Mouse (Mus musculus) G1E (cell line): ENCODE data around the gene Prrc2b. TPM values are rescaled to one million over a fixed set of nuclear protein-coding genes. Genes with fewer than 3 reads are reported as not detected.

Experiments used
- ATAC-seq: 2 replicates; pipeline ENCODE4 v1.8.0; 2016; ENCODE audit warnings: mild to moderate bottlenecking; ENCODE audit not compliant: insufficient number of reproducible peaks, poor library complexity, low FRiP score, severe bottlenecking; ENCODE audit errors: extremely low read depth
- DNase-seq: peaks from one replicate; pipeline ENCODE4 v3.0.0; 2012; ENCODE audit warnings: low spot score
- H3K27me3 ChIP-seq: 2 replicates; pipeline ENCODE4 v1.6.1; 2012; ENCODE audit warnings: mild to moderate bottlenecking, low read length, inconsistent platforms; ENCODE audit not compliant: insufficient read depth
- H3K36me3 ChIP-seq: replicated peaks from 2 replicates; pipeline ENCODE3; 2012; ENCODE audit warnings: mild to moderate bottlenecking, inconsistent platforms
- H3K4me1 ChIP-seq: 2 replicates; pipeline ENCODE4 v1.6.1; 2012; ENCODE audit warnings: low read depth, low read length, inconsistent platforms, mixed read lengths; ENCODE audit not compliant: insufficient read depth
- H3K4me3 ChIP-seq: 2 replicates; pipeline ENCODE4 v1.5.1; 2012; ENCODE audit warnings: low read depth, mild to moderate bottlenecking, inconsistent platforms, low read length, moderate library complexity, mixed read lengths
- H3K9me3 ChIP-seq: replicated peaks from 2 replicates; pipeline ENCODE4 v1.6.1; 2012; ENCODE audit warnings: inconsistent platforms
- CTCF ChIP-seq: IDR thresholded peaks from 2 replicates; pipeline ENCODE4 v1.5.1; 2012; ENCODE audit warnings: low read depth, low read length, inconsistent platforms, mixed read lengths
- GATA1 ChIP-seq: IDR thresholded peaks from 2 replicates; pipeline ENCODE4 v1.6.1; 2012; ENCODE audit warnings: borderline replicate concordance, low read length, inconsistent platforms, mixed read lengths
- GATA2 ChIP-seq: IDR thresholded peaks from 2 replicates; pipeline ENCODE4 v1.6.1; 2012; ENCODE audit warnings: low read depth, low read length, inconsistent platforms, borderline replicate concordance
- POLR2AphosphoS5 ChIP-seq: IDR thresholded peaks from 2 replicates; pipeline ENCODE4 v1.6.1; 2012; ENCODE audit warnings: low read depth, low read length, inconsistent platforms; ENCODE audit not compliant: insufficient replicate concordance
- TAL1 ChIP-seq: conservative IDR thresholded peaks from 2 replicates; pipeline ENCODE4 v1.6.1; 2012; ENCODE audit warnings: low read depth, low read length, inconsistent platforms, mixed read lengths
- polyA plus RNA-seq: library from polyadenylated mRNA; stranded (reverse); fragments of >175 nt; gene quantifications from 2 replicates; pipeline ENCODE4 v1.2.3, GENCODE M21; 2012
- total RNA-seq, 2 experiments: library from RNA; stranded (forward) in 1 of 2; stranded (reverse) in 1 of 2; fragments of 200-1000 nt in 1 of 2; fragments of >200 nt in 1 of 2; fragmentation: Nextera tagmentation in 1 of 2; gene quantifications; 2 replicates each; pipeline ENCODE4 v1.2.3; 2014 to 2017

Prrc2b gene
- total and polyA plus RNA-seq, 3 experiments, result 17.1 to 147 (median 103) TPM

- H3K4me1 ChIP-seq, result peaks cover 32% of the 10 kb centered on the region
- peaks cover 72% of the 10 kb centered on the region for H3K36me3 ChIP-seq
- no peak for ATAC-seq
- DNase-seq, result peak; percentile 65
- peak overlapping the region; percentile 79 for H3K4me3 ChIP-seq
- no peaks in the 10 kb centered on the region for H3K27me3 ChIP-seq
- no peaks in the 10 kb centered on the region for H3K9me3 ChIP-seq
- TF ChIP-seq POLR2AphosphoS5 (no peak), GATA2 (no peak), TAL1 (no peak), GATA1 (no peak), CTCF (no peak)
Observed at GRCm38 (mm10) chr2:32236760-32237487, 86.0 kb downstream of the Prrc2b start.

DNA sequence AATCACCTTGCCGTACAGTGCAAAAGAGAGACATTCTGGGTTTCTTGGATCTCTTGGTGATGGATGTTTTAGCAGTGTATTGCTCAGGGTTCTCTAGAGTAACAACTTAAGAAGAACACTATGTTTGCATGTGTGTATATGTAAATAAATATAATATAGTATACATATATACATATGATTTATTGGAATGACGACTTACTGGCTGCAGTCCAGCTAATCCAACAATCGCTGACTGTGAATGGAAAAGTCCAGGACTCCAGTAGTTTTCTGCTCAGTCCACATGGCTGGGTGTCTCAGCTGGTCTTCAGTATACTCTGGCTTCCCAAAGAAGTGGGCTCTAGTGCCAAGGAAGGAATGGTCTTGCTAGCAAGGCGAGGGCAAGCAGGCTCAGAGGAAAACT lies 86.7 kb downstream of the Prrc2b start:
- Histone ChIP-seq H3K36me3 (peaks cover 73% of the 10 kb centered on the region), H3K4me1 (peaks cover 32% of the 10 kb centered on the region), H3K4me3 (peak overlapping the region; percentile 79), H3K27me3 (no peaks in the 10 kb centered on the region), H3K9me3 (no peaks in the 10 kb centered on the region)
- DNase-seq (no peak), ATAC-seq (no peak)
- no peak for TF ChIP-seq CTCF
- no peak for TF ChIP-seq TAL1
- TF ChIP-seq POLR2AphosphoS5, result no peak
- TF ChIP-seq GATA1, result no peak
- no peak for TF ChIP-seq GATA2

DNA sequence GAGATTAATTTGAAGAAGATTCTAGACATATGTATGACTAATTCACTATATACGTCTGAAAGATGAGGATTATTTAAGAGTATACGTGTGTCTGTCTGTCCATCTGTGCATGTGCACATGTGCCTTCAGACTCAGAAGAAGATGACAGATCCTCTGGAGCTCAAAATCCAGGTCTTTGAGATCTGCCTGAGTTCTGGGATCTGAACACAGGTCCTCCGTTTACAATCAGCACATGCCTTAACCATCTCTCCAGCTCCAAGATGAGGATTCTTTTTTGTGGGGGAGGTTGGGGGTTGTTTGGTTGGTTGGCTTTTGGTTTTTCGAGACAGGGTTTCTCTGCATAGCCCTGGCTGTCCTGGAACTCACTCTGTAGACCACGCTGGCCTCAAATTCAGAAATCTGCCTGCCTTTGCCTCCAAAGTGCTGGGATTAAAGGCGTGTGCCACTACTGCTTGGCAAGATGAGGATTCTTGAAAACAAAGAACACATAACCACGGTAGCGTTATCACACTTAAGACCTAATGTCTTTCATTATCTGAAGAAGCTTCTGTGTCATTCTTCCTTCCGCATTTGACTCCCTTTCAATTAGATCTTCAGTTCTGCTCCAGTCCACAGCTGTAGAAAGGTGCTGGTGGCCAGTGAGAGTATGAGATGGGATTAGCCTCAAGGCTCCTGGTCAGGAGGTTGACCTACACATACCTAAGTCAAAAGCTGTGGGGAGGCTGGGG lies 88.0 kb downstream of the Prrc2b start:
- H3K9me3 ChIP-seq, result no peaks in the 10 kb centered on the region
- ATAC-seq (no peak), DNase-seq (no peak)
- no peaks in the 10 kb centered on the region for H3K27me3 ChIP-seq
- no peak overlapping the region for H3K4me3 ChIP-seq
- peaks cover 73% of the 10 kb centered on the region for H3K36me3 ChIP-seq
- no peak for TF ChIP-seq TAL1
- no peak for TF ChIP-seq CTCF
- TF ChIP-seq GATA2, result no peak
- no peak for TF ChIP-seq POLR2AphosphoS5
- TF ChIP-seq GATA1, result no peak
- peaks cover 32% of the 10 kb centered on the region for H3K4me1 ChIP-seq

GRCm38 (mm10) chr2:32240591-32240990 lies 89.7 kb downstream of the Prrc2b start:
- DNase-seq (no peak), ATAC-seq (no peak)
- TF ChIP-seq POLR2AphosphoS5 (no peak), TAL1 (no peak), CTCF (no peak), GATA1 (no peak), GATA2 (no peak)
- Histone ChIP-seq H3K27me3 (no peaks in the 10 kb centered on the region), H3K9me3 (no peaks in the 10 kb centered on the region), H3K4me1 (peaks cover 26% of the 10 kb centered on the region), H3K36me3 (peaks cover 75% of the 10 kb centered on the region), H3K4me3 (no peak overlapping the region)

GRCm38 (mm10) chr2:32242986-32243385 lies 92.1 kb downstream of the Prrc2b start:
- peaks cover 18% of the 10 kb centered on the region for H3K4me1 ChIP-seq
- peaks cover 95% of the 10 kb centered on the region for H3K36me3 ChIP-seq
- TF ChIP-seq TAL1, result no peak
- no peak for TF ChIP-seq POLR2AphosphoS5
- TF ChIP-seq GATA2, result no peak
- no peak for TF ChIP-seq CTCF
- no peak for TF ChIP-seq GATA1
- DNase-seq (no peak), ATAC-seq (no peak)
- no peak overlapping the region for H3K4me3 ChIP-seq
- H3K9me3 ChIP-seq, result no peaks in the 10 kb centered on the region
- no peaks in the 10 kb centered on the region for H3K27me3 ChIP-seq

GRCm38 (mm10) chr2:32246741-32247140 lies 95.9 kb downstream of the Prrc2b start:
- no peak overlapping the region for H3K4me3 ChIP-seq
- no peaks in the 10 kb centered on the region for H3K9me3 ChIP-seq
- H3K36me3 ChIP-seq, result peaks cover 99% of the 10 kb centered on the region
- peaks cover 12% of the 10 kb centered on the region for H3K4me1 ChIP-seq
- no peak for TF ChIP-seq POLR2AphosphoS5
- no peak for TF ChIP-seq CTCF
- TF ChIP-seq GATA2, result no peak
- TF ChIP-seq GATA1, result no peak
- TF ChIP-seq TAL1, result no peak
- no peaks in the 10 kb centered on the region for H3K27me3 ChIP-seq
- no peak for DNase-seq
- ATAC-seq, result peak; percentile 22; the same call in 1 of the 2 replicates
